Mouse (Mus musculus): ENCODE results near the gene Ttc28. TPM values are rescaled to one million over a fixed set of nuclear protein-coding genes. Genes with fewer than 3 reads are reported as not detected.

The Ttc28 gene
- polyA plus RNA-seq, 1 experiment from 2014 or later, result 2.9 TPM

- Histone ChIP-seq H3K36me3 (ENCODE audit: control insufficient read depth, insufficient read depth) (no peaks in the 10 kb centered on the region), H3K27ac (ENCODE audit: low read depth, low read length) (no peak overlapping the region), H3K9ac (ENCODE audit: low read depth, low read length) (no peak overlapping the region), H3K4me3 (ENCODE audit: low read depth, low read length) (no peak overlapping the region), H3K27me3 (replicated peaks; ENCODE audit: control insufficient read depth, insufficient read depth, low read length) (no peaks in the 10 kb centered on the region), H3K4me2 (replicated peaks; ENCODE audit: low read depth) (no peak overlapping the region), H3K4me1 (replicated peaks; ENCODE audit: control insufficient read depth, insufficient read depth, low read length) (no peaks in the 10 kb centered on the region), H3K9me3 (ENCODE audit: control insufficient read depth) (no peaks in the 10 kb centered on the region)
- ATAC-seq, result no peak
- no peak for TF ChIP-seq CTCF (IDR thresholded peaks at IDR 0.05; ENCODE audit: low read depth)
- 64% methylated on average over 7 of the region's 7 CpGs for WGBS
Observed at GRCm38 (mm10) chr5:111301736-111302135, 422.1 kb downstream of the Ttc28 start.

GRCm38 (mm10) chr5:111304730-111305129 is 425.1 kb downstream of the Ttc28 start:
- Histone ChIP-seq H3K36me3 (ENCODE audit: control insufficient read depth, insufficient read depth) (no peaks in the 10 kb centered on the region), H3K4me2 (replicated peaks; ENCODE audit: low read depth) (no peak overlapping the region), H3K27me3 (replicated peaks; ENCODE audit: control insufficient read depth, insufficient read depth, low read length) (no peaks in the 10 kb centered on the region), H3K4me1 (replicated peaks; ENCODE audit: control insufficient read depth, insufficient read depth, low read length) (no peaks in the 10 kb centered on the region), H3K9ac (ENCODE audit: low read depth, low read length) (no peak overlapping the region), H3K4me3 (ENCODE audit: low read depth, low read length) (no peak overlapping the region), H3K27ac (ENCODE audit: low read depth, low read length) (no peak overlapping the region), H3K9me3 (ENCODE audit: control insufficient read depth) (no peaks in the 10 kb centered on the region)
- WGBS, result 91% methylated on average over 3 of the region's 3 CpGs
- TF ChIP-seq CTCF (IDR thresholded peaks at IDR 0.05; ENCODE audit: low read depth), result no peak
- ATAC-seq, result no peak

GRCm38 (mm10) chr5:111310185-111310584 is 430.6 kb downstream of the Ttc28 start:
- 76% methylated on average over 6 of the region's 6 CpGs for WGBS
- no peak for TF ChIP-seq CTCF (IDR thresholded peaks at IDR 0.05; ENCODE audit: low read depth)
- H3K9ac ChIP-seq (ENCODE audit: low read depth, low read length), result no peak overlapping the region
- H3K4me2 ChIP-seq (replicated peaks; ENCODE audit: low read depth), result no peak overlapping the region
- H3K36me3 ChIP-seq (ENCODE audit: control insufficient read depth, insufficient read depth), result no peaks in the 10 kb centered on the region
- H3K4me3 ChIP-seq (ENCODE audit: low read depth, low read length), result no peak overlapping the region
- H3K4me1 ChIP-seq (replicated peaks; ENCODE audit: control insufficient read depth, insufficient read depth, low read length), result no peaks in the 10 kb centered on the region
- H3K27ac ChIP-seq (ENCODE audit: low read depth, low read length), result no peak overlapping the region
- H3K9me3 ChIP-seq (ENCODE audit: control insufficient read depth), result no peaks in the 10 kb centered on the region
- no peak for ATAC-seq
- no peaks in the 10 kb centered on the region for H3K27me3 ChIP-seq (replicated peaks; ENCODE audit: control insufficient read depth, insufficient read depth, low read length)

- no peak overlapping the region for H3K4me3 ChIP-seq (ENCODE audit: low read depth, low read length)
- no peaks in the 10 kb centered on the region for H3K9me3 ChIP-seq (ENCODE audit: control insufficient read depth)
- H3K27ac ChIP-seq (ENCODE audit: low read depth, low read length), result no peak overlapping the region
- H3K9ac ChIP-seq (ENCODE audit: low read depth, low read length), result no peak overlapping the region
- 86% methylated on average over 9 of the region's 9 CpGs for WGBS
- no peaks in the 10 kb centered on the region for H3K4me1 ChIP-seq (replicated peaks; ENCODE audit: control insufficient read depth, insufficient read depth, low read length)
- no peak overlapping the region for H3K4me2 ChIP-seq (replicated peaks; ENCODE audit: low read depth)
- ATAC-seq, result no peak
- H3K36me3 ChIP-seq (ENCODE audit: control insufficient read depth, insufficient read depth), result no peaks in the 10 kb centered on the region
- no peaks in the 10 kb centered on the region; the same call in 1 of the 2 replicates for H3K27me3 ChIP-seq (replicated peaks; ENCODE audit: control insufficient read depth, insufficient read depth, low read length)
- no peak for TF ChIP-seq CTCF (IDR thresholded peaks at IDR 0.05; ENCODE audit: low read depth)
Observed at GRCm38 (mm10) chr5:111313833-111314232, 434.2 kb downstream of the Ttc28 start.

GRCm38 (mm10) chr5:111315061-111315460 is 435.5 kb downstream of the Ttc28 start:
- WGBS, result 91% methylated on average over 6 of the region's 6 CpGs
- Histone ChIP-seq H3K4me2 (replicated peaks; ENCODE audit: low read depth) (no peak overlapping the region), H3K4me3 (ENCODE audit: low read depth, low read length) (no peak overlapping the region), H3K9me3 (ENCODE audit: control insufficient read depth) (no peaks in the 10 kb centered on the region), H3K9ac (ENCODE audit: low read depth, low read length) (no peak overlapping the region), H3K36me3 (ENCODE audit: control insufficient read depth, insufficient read depth) (no peaks in the 10 kb centered on the region), H3K4me1 (replicated peaks; ENCODE audit: control insufficient read depth, insufficient read depth, low read length) (no peaks in the 10 kb centered on the region), H3K27ac (ENCODE audit: low read depth, low read length) (no peak overlapping the region), H3K27me3 (replicated peaks; ENCODE audit: control insufficient read depth, insufficient read depth, low read length) (no peaks in the 10 kb centered on the region; the same call in 1 of the 2 replicates)
- TF ChIP-seq CTCF (IDR thresholded peaks at IDR 0.05; ENCODE audit: low read depth), result no peak
- no peak for ATAC-seq

- H3K9me3 ChIP-seq (ENCODE audit: control insufficient read depth), result no peaks in the 10 kb centered on the region
- no peak for TF ChIP-seq CTCF (IDR thresholded peaks at IDR 0.05; ENCODE audit: low read depth)
- no peak overlapping the region for H3K9ac ChIP-seq (ENCODE audit: low read depth, low read length)
- H3K4me3 ChIP-seq (ENCODE audit: low read depth, low read length), result no peak overlapping the region
- H3K27me3 ChIP-seq (replicated peaks; ENCODE audit: control insufficient read depth, insufficient read depth, low read length), result no peaks in the 10 kb centered on the region; the same call in 1 of the 2 replicates
- H3K4me1 ChIP-seq (replicated peaks; ENCODE audit: control insufficient read depth, insufficient read depth, low read length), result no peaks in the 10 kb centered on the region
- 64% methylated on average over 3 of the region's 3 CpGs for WGBS
- no peak overlapping the region for H3K4me2 ChIP-seq (replicated peaks; ENCODE audit: low read depth)
- no peak overlapping the region for H3K27ac ChIP-seq (ENCODE audit: low read depth, low read length)
- H3K36me3 ChIP-seq (ENCODE audit: control insufficient read depth, insufficient read depth), result no peaks in the 10 kb centered on the region
- ATAC-seq, result no peak
Observed at GRCm38 (mm10) chr5:111317526-111317925, 437.9 kb downstream of the Ttc28 start.

- no peak for TF ChIP-seq CTCF (IDR thresholded peaks at IDR 0.05; ENCODE audit: low read depth)
- ATAC-seq, result no peak
- no peaks in the 10 kb centered on the region for H3K4me1 ChIP-seq (replicated peaks; ENCODE audit: control insufficient read depth, insufficient read depth, low read length)
- no peaks in the 10 kb centered on the region for H3K9me3 ChIP-seq (ENCODE audit: control insufficient read depth)
- H3K4me2 ChIP-seq (replicated peaks; ENCODE audit: low read depth), result no peak overlapping the region
- no peaks in the 10 kb centered on the region for H3K36me3 ChIP-seq (ENCODE audit: control insufficient read depth, insufficient read depth)
- no peak overlapping the region for H3K27ac ChIP-seq (ENCODE audit: low read depth, low read length)
- H3K4me3 ChIP-seq (ENCODE audit: low read depth, low read length), result no peak overlapping the region
- no peaks in the 10 kb centered on the region; the same call in 1 of the 2 replicates for H3K27me3 ChIP-seq (replicated peaks; ENCODE audit: control insufficient read depth, insufficient read depth, low read length)
- H3K9ac ChIP-seq (ENCODE audit: low read depth, low read length), result no peak overlapping the region
- WGBS, result 42% methylated on average over 1 of the region's 1 CpGs
Observed at GRCm38 (mm10) chr5:111318946-111319345, 439.3 kb downstream of the Ttc28 start.

Measured in intestine, postnatal 0 days (tissue).